Mouse (Mus musculus) left cerebral cortex, adult 2 months (tissue): ENCODE measurements around the gene Slc25a30. TPM values are rescaled to one million over a fixed set of nuclear protein-coding genes. Genes with fewer than 3 reads are reported as not detected.

Experiments
- DNase-seq, 2 experiments: peaks; one replicate each; pipeline ENCODE4 v3.0.0; 2021 to 2022; ENCODE audit warnings: low spot score in 2 of 2, mixed read lengths in 1 of 2; ENCODE audit errors: extremely low spot score in 1 of 2
- H3K27ac ChIP-seq: fragments of 200-600 bp; 2 replicates; pipeline ENCODE4 v1.8.1; 2022
- H3K4me3 ChIP-seq: fragments of 200-600 bp; 2 replicates; pipeline ENCODE4 v1.8.1; 2022
- CTCF ChIP-seq: fragments of 200-600 bp; IDR thresholded peaks from 2 replicates; pipeline ENCODE4 v1.8.1; 2022; ENCODE audit warnings: antibody characterized with exemption, mild to moderate bottlenecking, moderate library complexity
- intact Hi-C: fragments of 180-260 bp; cut with DNase I; formaldehyde crosslinking; loops from one replicate; pipeline ENCODE4 v1.15.1; 2025
- total RNA-seq, 2 experiments: library from RNA; stranded (reverse); gene quantifications; 2 replicates each; pipeline ENCODE4 v1.2.3; 2021

Gene Slc25a30
- total RNA-seq, 2 experiments from 2014 or later, result 10.6 to 12.2 TPM

DNA sequence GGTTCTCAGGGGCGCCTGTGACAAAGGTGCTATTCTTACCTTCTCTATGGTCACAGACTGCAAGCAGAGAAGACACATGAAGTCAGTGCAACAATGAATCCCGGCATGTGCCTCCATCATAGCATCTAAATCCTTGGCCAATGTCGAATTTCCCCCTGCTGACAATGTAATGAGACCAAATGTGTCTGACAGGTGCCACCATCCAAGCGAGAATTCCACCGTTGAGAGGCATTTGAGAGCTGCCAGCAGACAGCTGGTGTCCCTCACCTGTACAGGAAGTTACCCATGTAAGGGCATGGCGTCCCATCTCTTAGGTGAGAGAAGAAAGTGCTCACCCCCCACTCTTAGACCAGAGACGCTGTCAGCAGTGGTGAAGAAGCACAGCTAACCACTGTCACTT is 28.4 kb downstream of the Slc25a30 start:
- intact Hi-C loops, result no loop called here
- DNase-seq, result no peak
- H3K27ac ChIP-seq, result no peak overlapping the region
- no peak for TF ChIP-seq CTCF
- H3K4me3 ChIP-seq, result no peak overlapping the region

DNA sequence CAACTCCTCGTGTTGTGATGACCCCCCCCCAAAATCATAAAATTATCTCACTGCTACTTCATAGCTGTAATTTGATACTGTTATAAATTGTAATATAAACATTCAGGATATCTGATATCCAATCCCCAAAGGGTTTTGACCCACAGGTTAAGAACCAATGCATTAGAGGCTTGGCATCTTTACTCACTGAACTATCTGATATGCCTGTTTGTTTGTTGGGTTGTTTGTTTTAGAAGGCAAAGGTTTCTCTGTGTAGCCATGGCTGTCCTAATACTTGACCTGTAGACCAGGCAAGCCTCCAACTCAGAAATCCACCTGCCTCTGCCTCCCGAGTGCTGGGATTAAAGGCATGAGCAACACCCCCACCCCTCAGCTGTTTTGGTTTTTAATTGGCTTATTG is 29.0 kb downstream of the Slc25a30 start:
- no peak overlapping the region for H3K4me3 ChIP-seq
- no peak for DNase-seq
- intact Hi-C loops, result no loop called here
- H3K27ac ChIP-seq, result no peak overlapping the region
- TF ChIP-seq CTCF, result no peak

DNA sequence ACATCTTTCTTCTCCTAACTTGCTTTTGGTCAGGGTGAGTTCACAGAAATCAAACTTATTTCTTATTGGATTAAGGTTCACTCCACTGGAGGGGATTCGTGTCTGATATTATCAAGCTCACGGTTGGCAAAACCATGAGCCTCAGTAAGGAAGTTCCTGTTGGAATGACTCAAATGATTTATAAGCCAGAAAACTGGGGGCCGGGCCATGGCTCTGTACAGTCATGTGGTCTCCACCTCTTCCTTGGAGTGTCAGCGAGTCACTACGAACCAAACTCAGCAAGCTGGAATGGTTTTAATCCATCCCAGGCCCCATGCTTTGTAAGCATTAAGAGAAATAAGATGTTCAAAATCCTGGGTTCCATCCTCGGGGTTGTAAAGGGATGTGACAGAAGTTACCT is 29.9 kb downstream of the Slc25a30 start:
- intact Hi-C loops, result no loop called here
- no peak for DNase-seq
- Histone ChIP-seq H3K27ac (no peak overlapping the region), H3K4me3 (no peak overlapping the region)
- no peak for TF ChIP-seq CTCF

DNA sequence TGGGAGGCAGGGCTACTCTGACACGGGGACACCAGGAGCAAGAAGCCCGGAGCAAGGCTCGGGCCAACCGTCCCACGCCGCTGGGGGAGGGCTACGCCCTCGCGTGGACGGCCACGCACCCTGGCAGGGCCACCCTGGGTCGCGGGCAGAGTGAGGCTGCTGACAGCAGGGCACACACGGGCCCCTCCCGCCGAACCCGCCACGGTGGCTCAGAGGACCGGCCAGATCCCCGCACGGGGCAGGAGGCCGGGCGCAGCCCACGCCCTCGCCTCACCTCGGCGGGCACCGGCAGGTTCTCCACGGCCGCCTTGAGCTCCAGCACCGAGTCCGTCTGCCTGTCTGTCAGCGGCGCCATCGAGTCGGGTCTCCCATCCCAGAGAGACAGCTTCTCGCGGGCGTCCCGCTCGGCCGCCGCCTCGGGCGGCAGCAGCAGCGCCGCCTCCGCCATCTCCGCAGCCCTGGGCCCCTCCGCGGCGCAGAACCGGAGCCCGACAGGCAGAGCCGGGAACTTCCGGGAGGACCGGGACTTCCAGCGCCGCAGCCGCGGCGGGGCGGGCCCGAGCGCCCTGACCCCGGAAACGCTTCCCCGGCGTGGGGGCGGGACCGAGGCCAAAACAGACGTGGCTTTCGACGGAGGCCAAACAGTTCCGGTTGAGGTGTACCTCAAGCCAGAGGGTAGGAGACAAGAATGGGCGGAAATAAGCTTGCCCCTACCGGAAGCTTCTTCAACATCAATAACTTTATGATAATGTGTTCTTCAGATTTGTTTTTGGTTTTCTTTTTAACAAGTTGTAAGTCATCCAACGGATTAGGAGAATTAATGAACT is 32.6 kb downstream of the Slc25a30 start, which contains the start of gene Cog3:
Cog3 (minus strand) TSS at position 527 of the 827 bp plus-strand sequence.
- TF ChIP-seq CTCF, result no peak; the same call in none of the 2 replicates
- DNase-seq, result peak; percentile 97 to 99
- Histone ChIP-seq H3K4me3 (peak within 1 kb of the TSS; percentile 92), H3K27ac (peak within 1 kb of the TSS; percentile 91)
- intact Hi-C loops, result no loop called here

DNA sequence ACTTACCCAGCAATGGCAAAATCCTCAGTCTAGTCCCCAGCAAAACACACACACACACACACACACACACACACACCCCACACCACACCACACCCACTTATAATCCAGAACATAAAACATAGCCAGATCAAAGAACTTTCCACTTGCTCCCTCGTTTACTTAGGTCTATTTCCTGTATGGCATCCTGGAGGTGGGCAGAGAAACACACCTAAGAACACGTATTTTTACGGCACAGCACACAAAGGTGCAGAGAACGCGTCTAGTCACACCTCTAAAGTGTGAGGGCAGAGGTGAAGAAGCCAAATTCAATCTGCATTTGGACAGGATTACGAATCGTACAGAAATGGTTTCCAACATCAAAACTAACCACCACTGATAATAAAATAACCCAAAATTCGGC is 33.6 kb downstream of the Slc25a30 start:
- TF ChIP-seq CTCF, result no peak
- DNase-seq, result no peak
- H3K27ac ChIP-seq, result no peak overlapping the region
- H3K4me3 ChIP-seq, result peak overlapping the region; percentile 92
- intact Hi-C loops, result no loop called here

DNA sequence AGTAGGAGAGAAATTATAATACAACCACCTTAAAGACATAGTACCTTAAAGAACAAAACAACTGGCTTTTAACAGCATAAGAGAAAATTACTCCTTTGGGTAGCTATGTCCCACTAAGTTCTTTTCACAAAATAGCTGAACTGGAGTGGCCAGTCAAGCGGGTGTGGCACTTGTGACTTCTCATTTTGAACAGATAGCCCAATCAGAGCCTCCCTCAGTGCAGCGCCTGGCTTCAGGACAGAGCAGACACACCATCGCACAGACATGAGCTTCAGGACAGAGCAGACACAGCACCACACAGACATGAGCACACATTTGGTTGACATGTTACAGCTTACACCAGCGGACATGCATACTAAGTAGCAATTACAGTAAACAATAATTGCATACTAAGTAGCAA is 35.8 kb downstream of the Slc25a30 start:
- no peak for TF ChIP-seq CTCF
- no peak overlapping the region for H3K4me3 ChIP-seq
- intact Hi-C loops, result no loop called here
- DNase-seq, result no peak
- no peak overlapping the region for H3K27ac ChIP-seq

DNA sequence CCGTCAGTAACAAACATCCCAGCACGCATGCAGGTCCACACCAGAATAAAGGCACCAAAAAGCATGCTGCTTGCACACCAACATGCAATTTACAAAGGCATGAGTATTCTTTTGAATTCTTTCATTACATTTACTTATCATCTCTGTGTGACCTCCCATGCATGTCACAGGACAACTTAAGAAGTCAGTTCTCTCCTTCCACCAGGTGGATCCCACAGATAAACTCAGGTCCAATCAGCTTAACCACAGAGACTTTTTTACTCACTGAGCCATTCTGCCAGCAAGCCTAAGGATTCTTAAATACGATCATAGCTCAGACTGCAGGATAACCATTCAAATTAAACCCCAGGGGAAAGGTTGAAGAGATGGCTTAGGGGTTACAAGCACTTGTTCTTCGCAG is 37.7 kb downstream of the Slc25a30 start:
- intact Hi-C loops, result no loop called here

DNA sequence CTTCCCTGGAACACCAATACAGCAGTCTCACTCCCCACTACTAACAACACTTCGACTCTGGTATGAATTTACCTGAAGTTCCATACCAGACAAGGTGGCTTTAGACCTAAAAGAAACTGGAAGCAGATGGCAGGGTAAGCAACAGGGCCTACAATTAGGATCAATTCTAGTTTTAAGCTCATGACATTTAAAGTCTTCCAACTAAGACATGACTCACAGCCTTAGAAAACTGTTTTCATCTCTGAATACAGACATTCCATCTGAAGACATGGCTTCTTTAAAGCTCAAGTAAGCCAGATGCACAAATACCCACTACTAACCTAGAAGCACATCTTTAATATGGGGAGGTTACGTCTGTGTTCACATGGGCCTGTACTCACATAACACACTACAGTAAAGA is 38.9 kb downstream of the Slc25a30 start:
- no peak for TF ChIP-seq CTCF
- H3K4me3 ChIP-seq, result no peak overlapping the region
- intact Hi-C loops, result no loop called here
- peak overlapping the region; percentile 50 for H3K27ac ChIP-seq
- DNase-seq, result no peak

More for the DNA sequence above, 37.7 kb downstream of the Slc25a30 start:
- TF ChIP-seq CTCF, result no peak
- no peak for DNase-seq
- Histone ChIP-seq H3K4me3 (no peak overlapping the region), H3K27ac (peak overlapping the region; percentile 21; the same call in 1 of the 2 replicates)

DNA sequence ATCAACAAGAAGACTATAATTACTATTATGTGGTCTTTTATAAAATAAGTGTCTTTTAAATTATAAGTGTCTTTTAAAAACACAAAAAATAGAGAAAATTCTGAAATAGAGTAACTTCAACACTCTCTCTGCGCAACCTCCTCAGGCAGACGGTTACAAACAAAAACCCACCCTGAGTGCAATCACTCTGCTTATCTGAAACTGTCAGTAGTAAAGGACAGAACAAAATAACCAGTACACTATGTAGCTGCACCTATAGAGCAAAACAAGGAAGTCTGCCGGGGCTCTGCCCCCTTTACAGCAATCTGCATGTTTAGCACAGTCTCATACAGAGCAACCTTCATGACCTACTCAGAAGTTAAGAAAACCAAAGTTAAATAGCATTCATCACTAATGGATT is 44.9 kb downstream of the Slc25a30 start:
- TF ChIP-seq CTCF, result no peak
- H3K4me3 ChIP-seq, result no peak overlapping the region
- DNase-seq, result no peak

DNA sequence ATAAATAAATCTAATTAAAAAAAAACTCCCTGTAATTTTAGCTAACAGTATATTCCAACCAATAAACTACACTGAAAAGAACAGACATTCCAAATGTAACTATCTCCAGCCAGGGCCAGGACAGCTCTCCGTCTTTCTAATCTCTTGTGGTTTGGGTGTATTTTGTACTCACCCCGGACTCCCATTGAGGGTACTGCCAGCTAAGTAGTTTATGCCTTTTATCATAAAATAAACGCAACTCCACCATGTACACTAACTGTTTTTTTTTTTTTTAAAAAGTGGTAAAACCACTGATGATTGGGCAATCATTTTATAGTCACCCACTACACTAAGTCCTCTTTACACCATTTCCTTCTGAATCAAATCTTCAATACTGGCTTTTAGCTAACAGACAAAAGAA is 51.2 kb downstream of the Slc25a30 start:
- H3K4me3 ChIP-seq, result no peak overlapping the region
- H3K27ac ChIP-seq, result no peak overlapping the region
- DNase-seq, result no peak
- intact Hi-C loops, result no loop called here
- no peak for TF ChIP-seq CTCF

More for the DNA sequence above, 44.9 kb downstream of the Slc25a30 start:
- intact Hi-C loops, result no loop called here
- H3K27ac ChIP-seq, result no peak overlapping the region

DNA sequence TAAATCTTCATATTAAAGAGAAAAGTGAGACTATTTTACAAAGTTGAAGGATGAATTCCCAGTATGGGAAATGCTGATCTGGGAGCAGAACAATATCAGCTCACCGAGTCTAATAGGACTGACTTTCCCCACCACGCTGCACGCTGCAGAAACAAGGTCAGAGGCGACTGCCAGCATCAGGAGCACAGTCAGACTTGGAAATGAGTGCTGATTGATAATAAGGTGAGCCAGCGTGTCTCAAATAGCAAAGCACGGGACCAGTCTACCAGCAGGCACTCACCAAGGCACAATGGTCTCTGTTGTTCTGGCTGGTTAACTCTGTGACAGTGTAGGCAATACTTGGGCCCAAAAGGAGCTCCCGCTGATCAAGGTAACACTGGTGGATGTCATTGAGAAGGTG is 54.2 kb downstream of the Slc25a30 start:
- intact Hi-C loops, result no loop called here
- H3K27ac ChIP-seq, result no peak overlapping the region
- no peak overlapping the region for H3K4me3 ChIP-seq
- TF ChIP-seq CTCF, result no peak
- no peak for DNase-seq

DNA sequence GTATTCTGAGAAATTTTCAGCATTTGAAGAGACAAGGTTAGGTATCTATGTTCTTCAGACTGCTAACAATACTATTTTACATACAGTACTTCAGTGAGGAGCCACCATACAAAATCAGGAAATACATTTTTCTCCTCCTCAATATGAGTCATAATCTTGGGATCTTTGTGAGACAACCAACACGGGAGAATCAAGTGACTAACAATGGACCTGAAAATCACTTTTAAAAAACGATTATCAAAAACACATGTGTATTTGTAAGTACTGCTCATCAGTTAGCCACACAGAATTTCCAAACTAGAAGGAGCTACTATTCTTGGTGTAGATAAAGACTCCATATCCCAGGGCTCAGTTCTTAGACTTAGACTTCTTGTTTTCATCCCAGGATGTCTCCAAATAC is 55.5 kb downstream of the Slc25a30 start:
- intact Hi-C loops, result no loop called here
- no peak for TF ChIP-seq CTCF
- H3K27ac ChIP-seq, result no peak overlapping the region
- H3K4me3 ChIP-seq, result no peak overlapping the region
- no peak for DNase-seq

DNA sequence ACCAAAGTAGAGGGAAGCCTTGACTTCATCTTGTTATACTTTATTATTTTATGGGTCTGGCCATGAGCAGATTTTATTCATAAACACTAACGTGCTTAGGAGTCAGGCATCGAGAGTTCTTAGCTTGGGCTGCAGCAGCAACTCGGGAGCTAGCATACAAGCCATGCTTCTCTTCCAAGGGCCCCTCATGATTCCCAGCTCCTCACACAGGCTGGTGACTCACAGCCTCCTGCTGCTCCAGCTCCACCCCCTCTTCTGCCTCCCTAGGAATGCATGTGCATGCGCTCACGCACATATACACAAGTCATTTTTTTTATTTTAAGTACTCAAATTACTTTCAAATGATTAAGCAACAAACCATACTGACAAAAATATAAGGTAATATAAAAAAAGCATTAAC is 58.7 kb downstream of the Slc25a30 start:
- intact Hi-C loops, result loop anchor here (10.0 kb wide), 1 partner anchor 663 kb away; no protein-coding TSS in a partner anchor
- no peak for DNase-seq
- no peak overlapping the region for H3K4me3 ChIP-seq
- TF ChIP-seq CTCF, result no peak
- H3K27ac ChIP-seq, result no peak overlapping the region
